Mouse (Mus musculus) lung, embryonic 16.5 days (tissue): ENCODE measurements around the gene Mrpl1. TPM values are rescaled to one million over a fixed set of nuclear protein-coding genes. Genes with fewer than 3 reads are reported as not detected.

Experiments used
- ATAC-seq: fragments of 200-750 bp; cut with Nextera tagmentation; 2 replicates; pipeline ENCODE4 v1.8.0; 2017; ENCODE audit warnings: low read depth, mild to moderate bottlenecking, moderate library complexity
- H3K27ac ChIP-seq: fragments of 300-500 bp; sonication (generic); 2 replicates; pipeline ENCODE4 v1.5.1; 2014; ENCODE audit warnings: mild to moderate bottlenecking, control low read depth, low read length
- H3K27me3 ChIP-seq: fragments of 300-500 bp; sonication (generic); 2 replicates; pipeline ENCODE4 v1.6.1; 2014; ENCODE audit warnings: low read depth, low read length, mixed read lengths; ENCODE audit not compliant: control insufficient read depth, insufficient read depth
- H3K36me3 ChIP-seq: fragments of 300-500 bp; sonication (generic); 2 replicates; pipeline ENCODE4 v1.6.1; 2014; ENCODE audit warnings: low read length; ENCODE audit not compliant: control insufficient read depth, insufficient read depth
- H3K4me1 ChIP-seq: fragments of 300-500 bp; sonication (generic); replicated peaks from 2 replicates; pipeline ENCODE4 v1.6.1; 2014; ENCODE audit warnings: low read length, mixed read lengths; ENCODE audit not compliant: control insufficient read depth, insufficient read depth
- H3K4me2 ChIP-seq: fragments of 300-500 bp; sonication (generic); 2 replicates; pipeline ENCODE4 v1.6.1; 2014; ENCODE audit warnings: low read depth, low read length, control low read depth
- H3K4me3 ChIP-seq: fragments of 300-500 bp; sonication (generic); 2 replicates; pipeline ENCODE4 v1.5.1; 2014; ENCODE audit warnings: mild to moderate bottlenecking, low read length, control low read depth
- H3K9ac ChIP-seq: fragments of 300-500 bp; sonication (generic); 2 replicates; pipeline ENCODE4 v1.6.1; 2014; ENCODE audit warnings: low read length, control low read depth
- H3K9me3 ChIP-seq: fragments of 300-500 bp; sonication (generic); 2 replicates; pipeline ENCODE4 v1.6.1; 2016; ENCODE audit warnings: low read length; ENCODE audit not compliant: control insufficient read depth
- WGBS: fragments of 180-500 bp; shearing (Covaris S2); extraction: QIAGEN DNeasy Blood & Tissue Kit; methylation state at CpG from one replicate; pipeline ENCODE4 v1.1.7; 2014; 5-methylcytosine and 5-hydroxymethylcytosine counted together
- polyA plus RNA-seq: library from polyadenylated mRNA; unstranded; fragments of >200 nt; fragmentation: Nextera tagmentation; extraction: Ambion mirVana; gene quantifications from 2 replicates; pipeline ENCODE4 v1.2.1, GENCODE M21; 2015

The Mrpl1 gene
- polyA plus RNA-seq, 1 experiment from 2014 or later, result 21.3 TPM

DNA sequence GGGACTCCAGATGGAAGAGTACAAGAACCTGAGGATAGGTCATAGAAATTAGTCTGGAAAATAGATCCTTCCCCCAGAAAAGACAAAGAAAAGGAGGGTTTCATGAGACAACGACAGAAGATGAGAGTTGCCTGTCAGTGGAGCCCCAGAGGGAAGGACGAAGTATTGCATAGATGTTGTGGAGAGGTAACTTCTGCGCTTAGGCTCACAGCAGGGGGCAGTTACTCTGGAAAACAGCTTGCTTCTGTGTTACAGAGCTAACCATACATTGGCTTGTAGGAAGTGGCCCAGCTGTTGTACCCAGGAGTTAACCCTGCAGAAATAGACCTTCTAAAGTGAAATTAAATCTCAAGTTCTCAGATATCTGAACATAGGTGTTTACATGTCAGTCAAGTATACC is 45.9 kb downstream of the Mrpl1 start:
- WGBS, result 83% methylated on average over 3 of the region's 3 CpGs
- Histone ChIP-seq H3K9ac (no peak overlapping the region), H3K27ac (no peak overlapping the region), H3K36me3 (no peaks in the 10 kb centered on the region), H3K9me3 (no peaks in the 10 kb centered on the region), H3K4me2 (no peak overlapping the region), H3K27me3 (no peaks in the 10 kb centered on the region), H3K4me1 (no peaks in the 10 kb centered on the region), H3K4me3 (no peak overlapping the region)
- no peak for ATAC-seq

GRCm38 (mm10) chr5:96258210-96258609 is 48.9 kb downstream of the Mrpl1 start:
- no peak overlapping the region for H3K4me2 ChIP-seq
- H3K9ac ChIP-seq, result no peak overlapping the region
- no peaks in the 10 kb centered on the region for H3K36me3 ChIP-seq
- H3K27ac ChIP-seq, result no peak overlapping the region
- H3K4me1 ChIP-seq, result no peaks in the 10 kb centered on the region
- H3K27me3 ChIP-seq, result no peaks in the 10 kb centered on the region
- no peak overlapping the region for H3K4me3 ChIP-seq
- WGBS, result 89% methylated on average over 5 of the region's 5 CpGs
- no peak for ATAC-seq
- no peaks in the 10 kb centered on the region for H3K9me3 ChIP-seq

DNA sequence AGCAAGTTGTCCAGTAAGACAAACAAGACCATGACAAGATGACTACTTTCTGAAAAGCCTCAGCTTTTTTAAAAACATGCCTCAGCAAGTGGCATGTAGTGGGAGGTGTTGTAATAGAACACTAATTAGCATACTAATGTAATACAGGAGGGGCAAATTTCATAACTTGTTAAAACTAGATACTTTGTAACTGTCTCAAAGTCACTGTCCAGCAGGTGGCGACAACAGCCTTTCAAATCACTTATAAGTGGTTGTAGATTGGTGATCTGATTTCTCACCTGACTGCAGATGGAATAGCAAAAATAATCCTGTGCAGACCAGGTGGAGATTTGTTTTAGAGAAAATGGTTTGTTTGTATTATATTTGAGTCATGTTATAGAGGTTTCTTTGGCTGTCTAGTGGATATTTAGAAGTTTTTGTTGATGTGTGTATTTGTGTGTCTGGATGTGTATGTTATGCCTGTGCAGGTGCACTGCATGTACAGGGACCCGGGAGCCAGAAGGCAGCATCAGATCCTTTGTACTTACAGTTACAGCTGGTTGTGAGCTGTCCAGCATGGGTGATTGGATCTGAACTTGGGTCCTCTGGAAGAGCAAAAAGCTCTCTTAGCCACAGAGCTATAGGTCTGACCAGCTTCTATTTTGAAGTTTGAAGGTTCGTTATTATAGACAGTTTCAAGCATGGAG is 57.9 kb downstream of the Mrpl1 start:
- Histone ChIP-seq H3K4me1 (no peaks in the 10 kb centered on the region), H3K27me3 (no peaks in the 10 kb centered on the region), H3K4me2 (no peak overlapping the region), H3K4me3 (no peak overlapping the region), H3K27ac (no peak overlapping the region), H3K9me3 (no peaks in the 10 kb centered on the region), H3K9ac (no peak overlapping the region), H3K36me3 (no peaks in the 10 kb centered on the region)
- 57% methylated on average over 3 of the region's 3 CpGs for WGBS
- no peak for ATAC-seq

DNA sequence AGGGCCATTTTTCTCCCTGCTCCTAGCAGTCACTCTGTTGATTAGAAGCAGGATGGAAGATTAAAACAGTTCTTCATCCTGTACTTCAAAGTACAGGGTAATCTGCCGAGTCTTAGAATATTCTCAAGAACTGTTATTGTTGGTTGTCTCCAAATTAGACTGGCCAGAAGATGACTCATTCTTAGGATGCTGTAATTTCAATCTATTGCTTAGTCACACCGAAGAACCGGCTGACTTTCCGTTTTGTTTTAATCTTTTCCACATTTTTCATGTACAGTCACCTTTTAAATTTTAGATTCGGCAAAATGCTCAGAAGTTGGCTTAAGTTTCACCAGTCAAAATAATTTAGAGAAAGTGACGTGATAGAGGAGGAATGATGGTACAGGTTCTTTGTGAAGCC is 61.8 kb downstream of the Mrpl1 start:
- Histone ChIP-seq H3K4me2 (no peak overlapping the region), H3K27ac (no peak overlapping the region), H3K36me3 (no peaks in the 10 kb centered on the region), H3K4me3 (no peak overlapping the region), H3K9ac (no peak overlapping the region), H3K27me3 (no peaks in the 10 kb centered on the region), H3K4me1 (no peaks in the 10 kb centered on the region), H3K9me3 (no peaks in the 10 kb centered on the region)
- 73% methylated on average over 6 of the region's 6 CpGs for whole genome bisulfite sequencing
- ATAC-seq, result no peak

DNA sequence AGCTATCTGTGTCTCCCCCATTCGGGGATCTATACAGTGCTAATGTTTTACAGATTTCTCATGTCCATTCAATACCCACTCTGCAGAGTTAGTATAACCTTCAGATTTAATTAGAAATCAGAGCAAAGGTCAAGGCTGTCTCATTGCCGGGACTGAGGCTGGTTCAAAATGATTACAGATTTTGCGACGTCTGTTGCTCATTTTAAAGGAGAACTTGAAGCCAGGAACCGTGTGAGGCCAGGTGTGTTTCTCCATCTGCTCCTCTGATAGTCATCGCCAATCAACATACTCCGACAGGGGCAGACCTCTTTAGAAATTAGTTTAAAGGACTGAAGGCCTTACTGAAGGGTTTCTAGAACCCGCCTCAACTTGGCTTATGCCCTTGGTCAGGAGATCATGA is 96.5 kb downstream of the Mrpl1 start:
- WGBS, result 78% methylated on average over 8 of the region's 8 CpGs
- ATAC-seq, result no peak

DNA sequence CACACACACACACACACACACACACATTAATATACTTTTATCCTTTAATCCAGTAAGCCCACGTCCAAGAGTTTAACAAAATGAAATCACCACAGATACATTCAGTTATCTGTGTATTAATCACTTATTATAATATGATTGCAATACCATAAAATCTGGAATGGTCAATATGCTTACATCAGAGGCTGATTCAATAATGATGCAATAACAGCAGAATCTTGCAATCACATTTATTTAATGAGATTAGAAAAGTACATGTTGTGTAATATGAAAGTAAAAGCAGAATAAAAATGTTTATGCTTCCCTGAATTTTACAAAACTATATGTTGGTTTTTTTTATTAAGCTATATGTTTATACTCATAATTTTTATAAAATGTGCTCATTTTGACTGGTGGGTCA is 97.0 kb downstream of the Mrpl1 start:
- no peak for ATAC-seq
- no peak overlapping the region for H3K4me2 ChIP-seq
- no peak overlapping the region for H3K27ac ChIP-seq
- no peaks in the 10 kb centered on the region for H3K27me3 ChIP-seq
- 74% methylated on average over 1 of the region's 1 CpGs for WGBS
- no peaks in the 10 kb centered on the region for H3K9me3 ChIP-seq
- no peak overlapping the region for H3K4me3 ChIP-seq
- H3K4me1 ChIP-seq, result no peaks in the 10 kb centered on the region
- no peaks in the 10 kb centered on the region for H3K36me3 ChIP-seq
- no peak overlapping the region for H3K9ac ChIP-seq

More for the DNA sequence above, 96.5 kb downstream of the Mrpl1 start:
- Histone ChIP-seq H3K9ac (no peak overlapping the region), H3K27ac (no peak overlapping the region), H3K36me3 (no peaks in the 10 kb centered on the region), H3K27me3 (no peaks in the 10 kb centered on the region), H3K4me3 (no peak overlapping the region), H3K4me2 (no peak overlapping the region), H3K9me3 (no peaks in the 10 kb centered on the region), H3K4me1 (no peaks in the 10 kb centered on the region)

- Histone ChIP-seq H3K4me1 (no peaks in the 10 kb centered on the region), H3K4me2 (no peak overlapping the region), H3K9me3 (no peaks in the 10 kb centered on the region), H3K27me3 (no peaks in the 10 kb centered on the region), H3K27ac (no peak overlapping the region), H3K9ac (no peak overlapping the region), H3K4me3 (no peak overlapping the region), H3K36me3 (no peaks in the 10 kb centered on the region)
- WGBS, result 55% methylated on average over 5 of the region's 5 CpGs
- ATAC-seq, result no peak
These were observed 97.5 kb downstream of the Mrpl1 start for GRCm38 (mm10) chr5:96306826-96307225.

DNA sequence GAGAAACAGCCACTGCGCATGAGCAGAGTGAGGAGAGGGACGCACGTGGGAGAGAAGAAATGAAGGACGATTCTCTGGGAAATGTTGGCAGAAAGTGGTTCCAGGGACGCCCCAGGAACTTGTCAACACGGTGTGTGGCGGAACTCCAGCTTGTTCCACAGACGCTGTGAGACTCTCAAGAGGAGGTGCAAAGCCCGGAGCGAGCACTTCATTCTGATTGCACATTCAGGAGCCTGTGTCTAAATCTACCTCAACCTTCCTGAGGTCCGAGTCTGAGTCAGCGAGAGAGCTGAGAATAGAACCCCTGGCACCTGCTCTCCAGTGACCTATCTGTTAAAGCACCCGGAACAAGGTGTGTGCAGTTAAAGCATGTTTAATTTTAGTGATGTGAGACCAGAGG is 98.8 kb downstream of the Mrpl1 start:
- 79% methylated on average over 13 of the region's 13 CpGs for WGBS

GRCm38 (mm10) chr5:96308645-96309044 is 99.4 kb downstream of the Mrpl1 start:
- ATAC-seq, result no peak
- WGBS, result 72% methylated on average over 5 of the region's 5 CpGs
- no peaks in the 10 kb centered on the region for H3K36me3 ChIP-seq

More for the DNA sequence above, 98.8 kb downstream of the Mrpl1 start:
- H3K4me1 ChIP-seq, result no peaks in the 10 kb centered on the region
- ATAC-seq, result no peak
- no peak overlapping the region for H3K9ac ChIP-seq
- no peak overlapping the region for H3K27ac ChIP-seq
- no peak overlapping the region for H3K4me3 ChIP-seq
- no peaks in the 10 kb centered on the region for H3K36me3 ChIP-seq
- H3K4me2 ChIP-seq, result no peak overlapping the region
- H3K27me3 ChIP-seq, result no peaks in the 10 kb centered on the region
- H3K9me3 ChIP-seq, result no peaks in the 10 kb centered on the region

DNA sequence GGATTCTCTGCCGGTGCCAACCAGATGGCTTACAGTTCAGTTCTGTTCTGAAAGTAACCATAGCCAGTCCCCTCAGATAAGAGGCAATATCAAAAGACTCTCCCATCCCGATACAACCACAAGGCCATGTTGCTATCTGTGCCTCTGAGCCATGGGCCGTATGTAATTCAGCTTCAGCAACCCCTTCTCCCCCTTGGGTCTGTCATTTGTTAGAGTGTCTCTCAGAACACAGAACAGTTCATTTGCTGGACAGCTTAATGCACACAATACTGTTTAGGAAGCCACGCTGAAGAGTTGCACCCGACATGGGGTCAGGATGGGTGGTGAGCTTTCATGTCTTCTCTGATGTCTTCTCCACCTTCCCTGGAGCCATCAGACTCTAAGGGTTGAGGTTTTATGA is 100.3 kb downstream of the Mrpl1 start:
- ATAC-seq, result no peak
- no peak overlapping the region for H3K27ac ChIP-seq
- H3K9me3 ChIP-seq, result no peaks in the 10 kb centered on the region
- 82% methylated on average over 5 of the region's 5 CpGs for WGBS
- no peaks in the 10 kb centered on the region for H3K4me1 ChIP-seq
- H3K36me3 ChIP-seq, result no peaks in the 10 kb centered on the region
- H3K27me3 ChIP-seq, result no peaks in the 10 kb centered on the region
- no peak overlapping the region for H3K4me3 ChIP-seq
- no peak overlapping the region for H3K9ac ChIP-seq
- H3K4me2 ChIP-seq, result no peak overlapping the region

More at GRCm38 (mm10) chr5:96308645-96309044, 99.4 kb downstream of the Mrpl1 start:
- H3K4me3 ChIP-seq, result no peak overlapping the region
- H3K4me2 ChIP-seq, result no peak overlapping the region
- H3K27ac ChIP-seq, result no peak overlapping the region
- no peaks in the 10 kb centered on the region for H3K9me3 ChIP-seq
- H3K4me1 ChIP-seq, result no peaks in the 10 kb centered on the region
- H3K9ac ChIP-seq, result no peak overlapping the region
- no peaks in the 10 kb centered on the region for H3K27me3 ChIP-seq
